Mouse (Mus musculus) right cerebral cortex, adult 18-20 months (tissue): Measurements from ENCODE around the gene Olfr76.
A peak's percentile ranks its signal among the peaks of the same experiment; 100 is the strongest.
"Not testable (repeated sequence)": the region's sequence is repeated elsewhere in the genome, so short reads cannot be mapped to it uniquely, and the experiment has no call there.

Source experiments
- DNase-seq: peaks from one replicate; pipeline ENCODE4 v3.0.0; 2022; ENCODE audit warnings: mixed read lengths

Gene Olfr76

DNA sequence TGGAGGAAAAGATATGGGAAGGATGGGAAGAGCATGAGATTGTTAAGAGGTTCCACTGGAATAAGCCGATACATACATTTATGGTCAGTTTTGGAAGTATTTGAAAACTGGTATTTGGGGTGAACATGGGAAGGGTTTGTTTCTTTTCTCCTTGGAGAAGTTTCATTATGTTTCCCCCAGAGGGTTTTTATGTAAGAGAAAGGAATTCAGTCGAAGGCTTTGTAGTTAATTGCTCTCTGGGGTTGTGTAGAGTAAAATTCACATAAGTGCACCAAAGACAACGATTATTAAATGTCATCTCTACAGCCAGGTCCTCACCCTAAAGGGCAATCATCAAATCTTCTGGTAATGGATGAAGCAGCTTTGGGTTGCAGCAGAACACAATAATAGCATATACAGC, at the start of gene Olfr76:
Olfr76 (minus strand) TSS at position 101 of the 400 bp plus-strand sequence.
- DNase-seq: no peak

DNA sequence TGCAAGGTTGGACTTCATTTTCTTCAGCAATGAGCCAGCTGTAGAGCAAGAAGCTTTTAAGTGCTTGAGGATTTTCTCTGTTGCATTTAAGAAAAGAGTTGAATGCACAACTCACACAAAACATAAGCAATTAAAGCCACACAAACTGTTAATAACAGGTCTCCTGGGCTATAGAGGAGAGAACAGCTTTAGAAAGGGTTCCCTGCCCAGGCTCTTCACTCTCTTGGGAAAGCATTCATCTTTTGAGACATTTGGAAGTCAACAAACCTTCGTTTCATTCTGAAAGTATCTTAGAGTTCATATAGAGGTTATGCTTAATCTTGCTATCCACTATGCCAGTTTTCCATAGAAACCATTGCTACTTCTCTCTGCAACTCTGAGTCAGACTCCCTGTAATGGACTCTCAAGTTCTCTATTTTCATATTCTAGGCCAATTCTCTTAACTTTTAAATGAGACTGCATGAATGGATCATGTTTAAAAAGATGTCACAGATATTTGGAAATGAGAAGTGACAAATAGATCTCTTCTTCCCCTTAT, 47.1 kb upstream of the Olfr76 start, which contains the start of gene Olfr1555-ps1:
Olfr1555-ps1 (minus strand) TSS at position 51 of the 538 bp plus-strand sequence.
- DNase-seq: not testable (repeated sequence)

DNA sequence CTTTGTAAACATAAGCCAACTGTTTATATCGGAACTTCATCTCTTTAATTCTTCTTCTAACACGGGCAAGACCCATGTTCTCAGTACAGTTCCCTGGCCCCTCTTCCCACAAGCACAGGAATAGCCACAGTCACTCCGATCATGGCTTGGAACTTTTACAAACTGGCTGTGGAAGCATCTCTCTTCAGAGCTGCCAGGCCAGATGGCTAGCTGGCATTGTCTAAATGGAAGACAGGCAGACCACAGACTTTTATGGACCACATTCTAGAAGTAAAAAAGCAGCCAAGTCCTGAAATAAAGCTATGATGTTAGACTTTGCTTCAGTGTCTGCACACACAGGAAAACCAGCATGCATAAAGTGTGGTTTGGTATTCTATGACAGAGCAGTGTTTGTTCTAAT, 22.4 kb upstream of the Olfr76 start:
- DNase-seq: peak; percentile 40

DNA sequence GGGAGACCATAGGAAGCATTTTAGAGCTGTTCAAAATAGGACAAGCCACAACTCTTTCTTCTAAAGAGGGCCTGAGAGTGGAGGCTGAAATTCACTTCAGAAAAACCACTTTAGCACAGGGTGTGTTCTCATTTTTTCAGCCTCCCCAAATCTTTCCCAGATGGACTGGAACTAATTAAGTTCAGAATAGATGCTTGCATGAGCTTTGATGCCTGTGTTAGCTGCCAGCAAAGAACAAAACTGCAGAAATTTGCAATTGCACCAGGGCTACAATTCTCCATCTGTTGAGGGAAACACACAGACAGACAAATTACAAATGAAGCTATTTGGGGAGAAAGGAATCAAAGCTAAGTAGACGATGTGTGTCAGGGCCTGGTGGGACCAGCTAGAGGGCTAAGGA, 20.4 kb upstream of the Olfr76 start:
- peak; percentile 74 for DNase-seq

DNA sequence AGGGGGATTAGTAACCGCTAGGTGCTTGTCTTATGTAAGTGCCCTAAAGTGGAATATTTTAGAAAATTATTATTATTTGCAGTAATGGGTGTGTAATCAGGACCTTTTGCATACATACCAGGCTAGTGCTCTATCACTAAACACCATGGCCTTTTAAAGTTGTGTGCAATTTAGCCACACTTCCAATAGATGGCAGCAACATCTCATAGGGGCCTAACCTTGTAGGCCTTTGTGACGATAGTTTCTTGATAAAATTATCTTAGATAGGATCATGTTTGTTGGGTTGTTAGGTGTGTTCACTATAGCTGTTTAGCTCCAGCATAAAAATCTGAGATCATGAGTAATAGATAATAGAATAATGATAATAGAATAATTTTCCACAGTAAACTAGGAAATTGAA, 11.3 kb upstream of the Olfr76 start:
- DNase-seq: peak; percentile 34

DNA sequence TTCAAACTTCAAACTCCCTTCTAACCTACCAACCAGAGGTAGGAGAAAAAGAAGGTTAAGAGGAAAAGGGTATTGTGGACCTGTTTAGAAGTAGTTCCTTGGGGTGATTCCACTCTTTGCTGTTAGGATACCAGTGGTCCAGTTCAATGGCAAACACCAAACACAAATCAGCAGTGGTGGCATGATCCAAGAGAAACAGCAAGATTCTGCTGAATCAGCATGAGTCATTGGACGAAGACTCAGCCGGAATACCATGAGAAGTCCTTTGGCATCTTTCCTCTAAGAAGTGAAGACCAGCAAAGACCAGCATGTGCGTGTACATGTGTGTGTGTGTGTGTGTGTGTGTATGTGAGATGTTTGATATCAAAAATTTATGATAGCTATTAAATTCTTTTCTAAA, 6.5 kb downstream of the Olfr76 start:
- no peak for DNase-seq

DNA sequence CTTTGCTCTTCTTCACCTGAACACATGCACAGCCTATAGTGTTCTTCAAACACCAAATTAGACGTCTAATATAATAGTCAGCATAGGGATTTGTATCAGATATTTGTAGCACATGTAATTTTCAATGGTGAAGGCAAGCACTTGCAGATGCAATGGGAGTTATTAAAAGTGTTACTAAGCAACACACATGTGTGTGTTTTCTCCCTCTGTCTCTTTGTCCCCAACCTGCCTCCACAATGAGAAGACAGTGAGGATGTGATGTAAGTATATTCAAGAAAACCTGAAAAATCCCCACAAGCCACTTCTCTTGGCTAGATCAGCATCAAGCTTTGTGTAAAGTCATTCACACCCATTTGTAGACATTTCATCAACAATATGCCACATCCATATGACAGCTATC, 7.2 kb downstream of the Olfr76 start, which contains the start of gene Olfr1428:
Olfr1428 (minus strand) TSS at position 101 of the 400 bp plus-strand sequence.
- no peak for DNase-seq

DNA sequence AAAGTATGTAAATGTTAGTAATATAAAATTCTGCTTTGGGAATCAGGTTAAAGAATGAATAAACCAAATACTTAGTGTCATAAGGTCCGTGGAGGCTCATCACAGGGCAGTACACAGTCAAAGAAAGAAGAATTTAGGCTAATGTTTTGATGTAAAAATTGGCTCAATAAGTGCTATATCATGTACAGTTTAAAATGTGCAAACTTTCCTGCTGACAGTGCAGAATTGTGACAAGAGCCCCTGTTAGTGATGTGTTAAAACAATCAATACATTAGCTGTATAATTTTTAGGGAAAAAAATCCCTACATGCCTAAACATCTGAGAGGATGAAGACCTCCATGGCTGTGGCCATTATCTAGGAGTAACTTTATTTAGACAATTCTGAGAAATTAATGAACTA, 9.2 kb downstream of the Olfr76 start:
- no peak for DNase-seq

DNA sequence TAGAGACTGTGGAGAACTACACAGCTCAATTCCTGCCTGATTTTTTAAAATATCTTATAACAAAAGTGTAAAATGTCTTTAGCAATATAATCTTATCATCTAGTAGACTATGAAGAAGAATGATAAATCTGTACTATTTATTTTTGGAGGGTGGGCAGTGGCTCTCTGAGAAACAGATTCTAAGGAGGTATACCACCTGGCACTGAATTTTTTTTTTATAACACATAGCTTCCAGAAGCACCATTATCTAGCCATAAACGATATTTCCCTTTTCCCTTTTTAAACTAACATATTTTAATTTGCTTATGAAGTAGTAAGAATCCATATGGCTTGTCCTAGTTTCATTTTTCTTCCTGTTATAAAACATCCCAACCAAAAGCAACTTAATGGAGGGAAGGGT, 18.5 kb downstream of the Olfr76 start:
- DNase-seq: no peak

DNA sequence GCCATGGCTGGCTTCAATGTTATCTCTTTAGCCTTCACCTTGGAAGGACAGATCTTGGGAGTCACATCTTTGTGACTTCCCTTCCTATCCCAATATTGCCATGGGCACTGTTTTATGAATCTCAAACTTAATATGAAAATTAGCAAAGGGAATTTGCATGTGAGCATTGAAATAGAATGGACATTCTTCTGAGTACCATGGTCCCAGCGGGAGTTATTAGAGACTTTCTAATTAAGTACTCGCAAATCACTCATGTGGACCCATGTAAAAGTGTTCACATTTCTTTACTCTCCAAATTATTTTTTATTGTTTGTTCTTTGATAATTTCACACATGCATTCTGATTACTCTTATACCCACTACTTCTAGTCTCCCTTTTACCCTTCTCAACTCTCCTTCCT, 19.8 kb downstream of the Olfr76 start, which contains the start of gene Olfr1427:
Olfr1427 (minus strand) TSS at position 101 of the 400 bp plus-strand sequence.
- no peak for DNase-seq

DNA sequence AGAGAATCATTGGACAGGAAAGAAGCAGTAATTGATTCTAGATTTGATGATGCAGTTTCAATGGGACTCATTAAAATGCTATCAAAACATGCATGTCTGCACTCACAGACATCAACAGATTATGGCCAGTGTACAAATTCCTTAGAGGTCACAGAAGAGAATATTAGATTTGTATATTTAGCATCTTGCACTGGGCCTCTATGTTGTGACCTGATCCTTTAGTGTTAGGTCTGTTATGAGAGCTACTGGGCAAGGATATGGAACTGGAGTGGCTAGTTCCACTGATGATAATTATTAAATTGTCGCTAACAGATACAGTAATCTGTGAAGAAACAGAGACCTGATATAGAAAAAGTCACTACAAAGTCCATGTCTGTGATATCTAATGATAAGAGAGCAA, 31.1 kb downstream of the Olfr76 start, which contains the start of gene Olfr1426:
Olfr1426 (minus strand) TSS at position 101 of the 400 bp plus-strand sequence.
- no peak for DNase-seq

DNA sequence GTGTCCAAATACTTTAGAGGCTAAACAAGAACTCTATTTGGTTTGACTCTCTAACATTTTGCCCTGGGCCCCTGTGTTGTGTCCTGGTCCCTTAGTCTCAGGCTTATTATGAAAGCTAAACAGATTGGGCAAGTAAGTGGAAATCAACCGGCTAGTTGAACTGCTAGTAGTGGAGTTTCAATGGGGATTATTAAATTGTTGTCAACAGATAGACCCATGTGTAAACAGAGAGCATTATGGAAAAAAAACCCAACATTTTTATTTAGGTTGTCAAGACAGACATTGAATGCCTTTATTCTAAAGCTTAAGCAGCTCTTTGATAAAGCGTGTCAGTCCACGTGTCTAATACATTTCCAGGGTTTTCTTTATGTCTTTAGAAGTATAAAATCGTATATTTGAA, 45.4 kb downstream of the Olfr76 start, which contains the start of gene Olfr1425:
Olfr1425 (minus strand) TSS at position 101 of the 400 bp plus-strand sequence.
- DNase-seq: not testable (repeated sequence)

DNA sequence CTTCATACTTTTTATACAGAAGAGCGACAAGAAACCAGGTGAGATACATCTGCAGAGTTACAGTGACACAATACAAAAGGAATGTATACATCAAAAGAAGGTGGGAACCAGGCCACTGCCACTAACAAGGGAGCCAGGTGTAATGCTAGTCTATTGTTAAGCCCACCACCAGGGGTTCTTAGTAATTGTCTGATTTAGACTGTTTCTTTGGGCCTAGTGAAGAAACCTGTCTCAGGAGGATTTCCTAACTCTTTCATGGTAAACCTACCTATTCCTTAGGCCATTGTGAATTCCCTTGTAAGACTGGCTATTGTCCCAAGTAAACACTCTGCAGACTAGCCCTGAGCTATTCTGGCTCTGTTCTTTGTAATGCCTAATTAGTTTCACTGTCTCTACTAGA, 53.5 kb downstream of the Olfr76 start:
- DNase-seq: not testable (repeated sequence)
